Mouse (Mus musculus) neutrophil, adult 5-6 weeks (primary cell): ENCODE data around the gene Hira. TPM values are rescaled to one million over a fixed set of nuclear protein-coding genes. Genes with fewer than 3 reads are reported as not detected.
A peak's percentile ranks its signal among the peaks of the same experiment; 100 is the strongest.
"Not testable (repeated sequence)": the region's sequence is repeated elsewhere in the genome, so short reads cannot be mapped to it uniquely, and the experiment has no call there.

Experiments used
- ATAC-seq: fragments of 151-379, 151-347 bp; 2 replicates; pipeline ENCODE4 v1.8.0; 2017; ENCODE audit warnings: mild to moderate bottlenecking, moderate TSS enrichment; ENCODE audit not compliant: insufficient number of reproducible peaks, poor library complexity, low FRiP score, severe bottlenecking; ENCODE audit errors: extremely low read depth
- total RNA-seq: library from RNA; stranded (forward); fragments of 200-1000 nt; gene quantifications from 2 replicates; pipeline ENCODE4 v1.2.3, GENCODE M21; 2017

The Hira gene
- total RNA-seq, 1 experiment from 2014 or later, result 34.8 TPM

GRCm38 (mm10) chr16:18896429-18896828 lies 19.6 kb downstream of the Hira start:
- no peak for ATAC-seq

- no peak for ATAC-seq
Observed at GRCm38 (mm10) chr16:18905648-18906047, 28.8 kb downstream of the Hira start.

DNA sequence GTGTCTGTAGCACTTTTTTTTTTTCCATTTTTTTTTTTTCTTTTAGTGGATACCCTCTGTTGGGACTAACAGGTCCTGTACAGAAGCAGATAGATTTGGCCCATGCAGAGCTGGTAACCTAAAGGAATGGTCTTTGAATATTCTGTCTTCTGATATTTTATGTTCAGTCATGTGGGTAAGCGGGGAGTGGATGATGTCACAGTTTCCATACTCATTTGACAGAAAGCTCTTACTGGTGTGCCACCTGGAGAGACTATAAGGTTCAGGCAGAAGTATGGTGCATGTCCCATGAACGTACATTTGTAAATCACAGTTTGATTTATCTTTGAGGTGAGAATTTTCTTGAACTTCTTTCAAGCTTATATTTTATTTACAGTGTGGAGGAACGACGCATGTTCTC lies 39.2 kb downstream of the Hira start:
- no peak for ATAC-seq

DNA sequence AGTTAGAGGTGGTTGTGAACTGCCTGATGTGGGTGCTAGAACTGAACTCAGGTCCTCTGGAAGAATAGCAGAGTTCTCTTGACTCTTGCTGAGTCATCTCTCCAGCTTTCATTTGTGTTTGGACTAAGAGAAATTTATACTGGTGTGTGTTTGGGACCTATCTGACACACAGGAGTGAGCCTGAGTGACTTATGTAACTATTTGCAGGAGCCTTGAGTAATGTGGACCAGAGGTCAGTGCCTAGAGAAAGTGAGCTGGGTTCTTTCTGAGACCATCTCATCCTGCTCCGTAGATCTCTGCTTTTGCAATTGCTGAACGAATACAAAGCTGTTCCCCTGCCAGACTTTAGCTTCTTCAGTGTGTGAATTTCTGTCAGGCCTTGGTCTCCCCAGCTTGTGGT lies 44.9 kb downstream of the Hira start:
- no peak for ATAC-seq

- no peak for ATAC-seq
Observed at GRCm38 (mm10) chr16:18927963-18928362, 51.1 kb downstream of the Hira start.

DNA sequence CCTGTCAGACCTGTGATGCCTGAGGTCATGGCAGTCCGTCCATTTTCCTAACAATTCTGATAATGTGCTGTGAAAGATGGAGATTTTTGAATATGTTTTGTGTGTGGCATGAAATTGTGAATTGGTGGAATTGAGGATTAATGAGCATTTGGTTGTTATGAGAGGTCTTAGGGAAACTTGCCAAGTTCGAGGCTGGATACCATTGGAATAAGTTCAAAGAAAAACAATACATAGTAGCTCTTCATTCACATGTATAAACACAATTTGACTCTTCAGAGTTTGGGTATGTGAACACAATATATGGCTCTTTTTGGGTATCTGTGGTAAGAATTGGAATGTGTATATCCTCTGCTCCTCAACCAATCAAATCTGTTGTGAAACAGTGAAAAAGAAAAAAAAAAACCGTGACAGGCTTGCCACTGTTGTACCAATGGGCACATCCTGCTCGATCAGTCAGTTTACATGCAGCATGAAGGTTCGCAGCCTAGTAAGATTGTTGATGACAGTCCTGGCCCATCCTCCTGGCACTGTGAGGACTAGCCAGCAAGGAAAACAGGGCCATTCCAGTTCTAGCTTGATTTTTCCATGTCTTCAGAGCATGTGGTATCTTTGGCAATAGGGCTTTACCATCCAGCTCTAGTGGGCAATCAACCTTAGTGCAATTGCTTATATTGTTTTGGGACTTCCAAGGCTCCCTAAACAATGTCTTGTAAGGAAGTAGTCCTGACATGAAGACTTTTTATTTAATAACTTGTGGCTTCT lies 61.7 kb downstream of the Hira start:
- ATAC-seq, result no peak

GRCm38 (mm10) chr16:18943906-18944305 lies 67.1 kb downstream of the Hira start:
- ATAC-seq, result no peak

DNA sequence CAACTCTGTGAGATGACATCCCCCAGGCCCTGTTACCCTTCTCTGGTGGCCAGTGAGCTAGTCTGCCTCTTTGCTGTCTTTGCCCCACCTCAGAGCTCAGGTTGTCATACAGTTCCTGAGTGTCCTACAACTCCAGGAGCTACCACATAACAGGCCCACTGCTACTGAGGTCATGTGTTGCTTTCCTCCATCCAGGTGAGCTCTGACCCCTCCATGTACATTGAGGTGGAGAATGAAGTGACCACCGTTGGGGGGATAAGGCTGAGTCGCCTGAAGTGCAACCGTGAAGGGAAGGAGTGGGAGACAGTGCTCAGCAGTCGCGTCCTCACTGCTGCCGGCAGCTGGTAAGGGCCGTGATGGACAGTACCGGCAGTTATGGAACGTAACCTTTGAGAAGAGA lies 72.1 kb downstream of the Hira start:
- no peak for ATAC-seq

DNA sequence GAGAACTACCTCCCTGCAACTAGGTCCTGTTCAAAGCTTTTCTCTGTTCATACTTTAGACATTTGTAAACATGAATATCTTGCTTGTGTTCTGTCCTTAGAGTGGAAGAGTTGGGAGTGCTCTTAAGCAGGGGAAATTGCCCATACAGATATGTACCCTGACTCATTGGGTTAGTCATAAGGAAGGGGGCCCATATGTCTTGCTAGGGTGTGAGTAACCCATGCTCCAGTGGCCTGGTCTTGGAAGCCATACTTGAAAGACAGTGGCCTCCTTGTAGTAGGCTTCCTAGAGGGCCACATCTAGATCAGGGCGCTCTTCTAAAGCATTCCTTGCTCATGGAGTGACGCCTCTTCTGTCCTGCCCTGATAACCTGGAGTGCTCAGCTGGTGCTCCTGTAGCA lies 73.5 kb downstream of the Hira start:
- no peak for ATAC-seq

DNA sequence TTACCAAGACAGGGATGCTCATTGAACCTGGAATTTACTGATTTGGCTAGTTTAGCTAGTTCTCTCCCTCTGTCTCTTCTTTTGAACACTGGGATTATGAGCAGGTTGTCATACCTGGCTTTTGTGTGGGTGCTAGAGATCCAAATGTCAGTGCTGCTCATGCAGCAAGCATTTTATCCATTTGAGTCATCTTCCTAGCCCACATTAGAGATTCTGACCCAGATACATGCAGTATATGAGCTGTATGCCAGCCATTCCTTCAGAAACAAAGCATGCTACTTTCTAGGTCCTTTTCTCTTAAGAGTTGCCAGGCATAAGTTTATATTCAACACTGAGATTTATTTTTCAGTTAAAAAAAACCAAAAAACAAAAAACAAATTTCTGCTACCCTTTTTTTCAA lies 76.0 kb downstream of the Hira start:
- ATAC-seq, result no peak

- ATAC-seq, result no peak
Observed at GRCm38 (mm10) chr16:18955070-18955469, 78.2 kb downstream of the Hira start.

DNA sequence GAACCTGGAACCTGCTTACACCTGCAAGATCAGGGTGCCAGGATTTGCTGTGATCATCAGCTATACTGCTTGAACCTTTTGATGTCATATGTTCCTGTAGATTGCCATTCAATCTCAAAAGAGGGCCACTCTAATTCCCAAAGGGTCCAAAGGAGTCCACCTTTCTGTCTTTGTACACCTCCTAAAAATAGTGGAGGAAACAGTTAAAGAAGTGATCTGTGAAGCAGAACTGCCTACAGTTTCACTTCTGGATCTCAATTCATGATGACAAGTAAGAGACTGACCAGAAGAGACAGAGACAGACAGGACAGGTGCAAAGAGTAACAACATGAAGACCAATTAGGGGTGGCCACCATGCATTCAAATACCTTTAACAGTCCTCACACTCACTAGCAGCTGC lies 86.6 kb downstream of the Hira start:
- ATAC-seq, result no peak

- no peak for ATAC-seq
Observed at GRCm38 (mm10) chr16:18969420-18970128, 92.7 kb downstream of the Hira start.

DNA sequence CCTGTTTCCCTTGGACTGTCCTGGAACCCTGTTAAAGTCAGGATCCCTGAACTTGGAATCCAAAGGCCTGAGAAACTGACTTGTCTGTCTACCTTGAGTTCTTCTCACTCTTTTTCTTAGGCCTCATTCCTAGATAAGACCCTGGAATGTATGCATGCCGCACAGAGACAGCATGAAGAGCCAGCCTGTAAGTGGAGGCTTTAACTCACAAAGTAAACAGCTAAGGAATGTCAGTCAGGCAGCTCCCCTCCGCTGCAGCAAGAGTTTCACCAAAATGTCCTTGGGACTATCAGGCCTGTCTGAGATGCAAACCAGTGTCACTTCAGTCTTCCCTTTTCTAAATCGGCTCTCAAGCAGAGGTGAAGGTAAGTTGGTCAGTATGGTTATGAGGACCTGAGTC lies 94.0 kb downstream of the Hira start:
- no peak for ATAC-seq

DNA sequence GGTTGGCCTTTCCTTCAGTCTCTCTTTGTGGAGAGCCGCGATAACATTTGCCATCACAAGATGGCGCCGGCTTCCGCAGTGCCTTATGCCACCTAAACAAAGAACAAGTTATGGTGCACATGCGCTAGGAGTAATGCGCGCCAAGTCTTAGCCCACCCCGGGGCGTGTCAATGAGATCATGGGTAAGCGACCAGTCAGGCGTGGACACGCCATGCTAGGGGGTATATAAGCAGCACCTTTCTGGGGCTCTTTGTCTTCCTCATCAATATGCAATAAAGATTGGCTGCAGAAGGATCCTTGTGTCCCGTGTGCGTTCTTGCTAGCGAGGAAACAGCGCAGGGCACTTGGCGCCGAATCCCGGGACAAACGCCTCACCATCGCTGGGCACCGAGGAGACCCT lies 98.8 kb downstream of the Hira start:
- ATAC-seq, result not testable (repeated sequence)

DNA sequence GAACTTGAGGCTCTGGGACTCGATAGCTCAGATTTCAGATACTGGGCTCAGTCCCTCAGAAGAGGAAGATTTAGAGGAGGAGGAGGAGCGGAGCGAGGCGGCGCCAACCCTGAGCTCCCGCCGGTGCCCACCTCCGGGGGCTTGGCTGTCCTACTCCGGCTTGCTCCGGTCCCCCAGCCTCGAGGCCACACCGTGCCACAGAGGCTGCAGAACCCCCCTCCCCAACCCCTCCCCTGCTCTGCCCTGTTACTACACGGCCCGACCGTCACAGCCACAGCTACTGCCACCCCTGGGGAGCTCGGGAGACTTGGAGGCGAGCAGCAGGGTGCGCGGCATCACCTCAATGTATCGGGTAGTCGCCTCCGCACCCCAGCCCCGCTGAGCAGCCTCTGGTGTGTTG lies 99.5 kb downstream of the Hira start:
- no peak for ATAC-seq

DNA sequence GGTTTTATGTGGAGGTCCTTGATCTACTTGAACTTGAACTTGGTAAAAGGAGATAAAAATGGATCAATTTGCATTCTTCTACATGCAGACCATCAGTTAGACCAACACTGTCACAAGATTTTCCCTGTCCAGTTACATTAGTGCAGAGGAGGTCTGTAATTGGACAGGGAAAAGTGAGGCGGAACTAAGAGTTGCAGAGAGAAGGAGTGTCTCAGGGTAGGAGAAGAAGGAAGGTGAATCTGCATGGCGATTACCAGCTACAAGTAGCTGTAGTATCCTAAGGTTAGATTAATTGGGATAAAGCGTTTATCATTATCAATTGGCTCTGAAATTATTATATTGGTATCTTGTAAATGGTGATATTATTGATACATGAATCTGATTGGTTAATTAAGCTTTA lies 109.5 kb downstream of the Hira start:
- no peak for ATAC-seq

DNA sequence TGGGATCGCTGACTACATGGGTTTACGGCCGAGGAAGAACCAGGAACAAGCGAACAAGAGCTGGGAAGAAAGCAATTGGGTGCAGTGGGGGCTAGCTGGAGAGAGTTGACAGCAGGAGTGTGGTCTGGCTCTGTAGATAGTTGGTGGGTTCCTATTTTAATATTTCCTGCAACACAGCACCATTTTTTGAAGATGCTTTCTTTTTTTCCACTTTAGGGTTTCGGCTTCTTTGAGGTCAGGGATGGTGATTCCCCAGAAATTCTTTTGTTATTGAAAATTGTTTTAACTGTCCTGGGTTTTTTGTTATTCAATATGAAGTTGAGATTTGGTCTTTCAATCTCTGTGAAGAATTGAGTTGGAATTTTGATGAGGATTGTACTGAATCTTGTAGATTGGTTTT lies 110.0 kb downstream of the Hira start:
- ATAC-seq, result no peak

DNA sequence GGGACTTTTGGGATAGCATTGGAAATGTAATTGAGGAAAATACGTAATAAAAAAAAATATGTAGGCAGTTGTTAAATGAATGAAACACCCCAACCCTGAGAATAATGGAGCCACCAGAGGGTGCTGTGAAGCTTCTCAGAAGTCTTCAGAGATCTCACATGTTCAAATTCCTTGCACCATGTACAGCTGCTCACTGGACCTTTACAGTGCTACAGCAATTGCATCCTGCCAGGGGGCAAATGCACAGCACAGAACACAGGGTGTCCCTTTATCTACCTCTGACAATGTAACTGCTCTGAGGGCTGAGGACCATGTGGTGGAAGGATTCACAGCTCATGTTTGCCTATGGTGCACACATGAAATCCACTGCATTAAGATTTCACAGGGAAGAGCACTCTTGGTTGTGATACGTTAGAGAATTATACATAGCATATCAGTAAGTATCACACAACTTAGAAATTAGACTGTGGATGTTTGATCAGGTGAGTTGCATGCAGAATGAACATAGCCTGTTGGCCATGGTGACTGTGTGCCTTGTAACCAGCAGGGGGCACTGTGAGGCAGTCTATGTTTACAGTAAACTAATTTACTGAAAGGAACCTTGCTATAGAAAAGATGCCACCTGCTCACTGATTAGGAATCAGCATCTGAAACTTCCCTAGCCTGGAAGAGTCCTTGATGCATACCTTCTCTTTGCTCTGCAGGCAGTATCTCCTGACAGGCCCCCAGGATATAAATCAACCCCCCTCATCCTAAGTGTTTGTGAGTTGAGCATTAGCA lies 126.0 kb downstream of the Hira start:
- peak; percentile 76 for ATAC-seq

GRCm38 (mm10) chr16:19003757-19004156 lies 126.9 kb downstream of the Hira start:
- no peak for ATAC-seq
